Mouse (Mus musculus) lung, embryonic 14.5 days (tissue): ENCODE data around the gene Cnga3. TPM values are rescaled to one million over a fixed set of nuclear protein-coding genes. Genes with fewer than 3 reads are reported as not detected.

ENCODE experiments used
- ATAC-seq: fragments of 200-750 bp; cut with Nextera tagmentation; 2 replicates; pipeline ENCODE4 v1.8.0; 2017; ENCODE audit warnings: mild to moderate bottlenecking, moderate TSS enrichment, moderate library complexity; ENCODE audit not compliant: insufficient read depth
- DNase-seq: peaks from one replicate; pipeline ENCODE4 v3.0.0-alpha.2; 2015
- H3K27ac ChIP-seq: fragments of 300-500 bp; sonication (generic); 2 replicates; pipeline ENCODE4 v1.5.1; 2014; ENCODE audit warnings: low read depth, mild to moderate bottlenecking, moderate library complexity
- H3K27me3 ChIP-seq: fragments of 300-500 bp; sonication (generic); 2 replicates; pipeline ENCODE4 v1.6.1; 2014; ENCODE audit warnings: low read length, control low read depth; ENCODE audit not compliant: insufficient read depth
- H3K36me3 ChIP-seq: fragments of 300-500 bp; sonication (generic); 2 replicates; pipeline ENCODE4 v1.6.1; 2014; ENCODE audit warnings: control low read depth; ENCODE audit not compliant: insufficient read depth
- H3K4me1 ChIP-seq: fragments of 300-500 bp; sonication (generic); 2 replicates; pipeline ENCODE4 v1.6.1; 2014; ENCODE audit warnings: antibody characterized with exemption, control low read depth; ENCODE audit not compliant: insufficient read depth
- H3K4me2 ChIP-seq: fragments of 300-500 bp; sonication (generic); 2 replicates; pipeline ENCODE4 v1.6.1; 2014; ENCODE audit warnings: mild to moderate bottlenecking
- H3K4me3 ChIP-seq: fragments of 300-500 bp; sonication (generic); 2 replicates; pipeline ENCODE4 v1.5.1; 2014; ENCODE audit warnings: low read depth, low read length
- H3K9ac ChIP-seq: fragments of 300-500 bp; sonication (generic); 2 replicates; pipeline ENCODE4 v1.6.1; 2014
- H3K9me3 ChIP-seq: fragments of 300-500 bp; sonication (generic); 2 replicates; pipeline ENCODE4 v1.6.1; 2016; ENCODE audit warnings: low read depth, low read length, control low read depth
- CTCF ChIP-seq: IDR thresholded peaks from 2 replicates; pipeline ENCODE4 v1.5.1; 2016; ENCODE audit warnings: antibody characterized with exemption, low read depth
- WGBS: fragments of 180-500 bp; shearing (Covaris S2); extraction: QIAGEN DNeasy Blood & Tissue Kit; methylation state at CpG from one replicate; pipeline ENCODE4 v1.1.7; 2014; 5-methylcytosine and 5-hydroxymethylcytosine counted together
- polyA plus RNA-seq: library from polyadenylated mRNA; unstranded; fragments of >200 nt; fragmentation: Nextera tagmentation; extraction: Ambion mirVana; gene quantifications from 2 replicates; pipeline ENCODE4 v1.2.1, GENCODE M21; 2014

Gene Cnga3
- polyA plus RNA-seq, 1 experiment from 2014 or later: not detected

DNA sequence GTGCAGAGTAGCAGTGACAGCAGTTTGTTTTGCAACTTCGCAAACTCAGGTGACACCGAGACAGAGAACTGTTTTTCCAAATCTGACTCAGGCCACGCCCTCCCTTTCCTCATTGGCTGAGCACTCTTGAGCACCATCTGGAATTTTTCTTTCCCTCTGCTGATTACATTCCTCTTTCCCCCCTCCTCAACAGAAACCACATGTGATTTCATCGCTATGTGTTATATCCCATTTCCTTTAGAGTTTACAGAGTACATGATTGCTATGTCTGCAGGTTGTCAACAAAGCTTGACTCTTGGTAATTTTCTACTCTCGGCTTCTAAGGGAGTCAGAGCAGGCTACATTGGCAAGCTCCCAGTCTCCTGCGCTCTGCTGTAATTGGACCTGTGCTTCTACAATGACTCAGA lies 17.1 kb downstream of the Cnga3 start:
- H3K9me3 ChIP-seq: no peaks in the 10 kb centered on the region
- TF ChIP-seq CTCF: no peak
- 31% methylated on average over 6 of the region's 6 CpGs for WGBS
- no peak overlapping the region for H3K4me3 ChIP-seq
- no peaks in the 10 kb centered on the region for H3K4me1 ChIP-seq
- no peak overlapping the region for H3K27ac ChIP-seq
- no peaks in the 10 kb centered on the region for H3K36me3 ChIP-seq
- no peak overlapping the region for H3K9ac ChIP-seq
- no peaks in the 10 kb centered on the region for H3K27me3 ChIP-seq
- DNase-seq (peak; percentile 27), ATAC-seq (no peak)
- no peak overlapping the region for H3K4me2 ChIP-seq

DNA sequence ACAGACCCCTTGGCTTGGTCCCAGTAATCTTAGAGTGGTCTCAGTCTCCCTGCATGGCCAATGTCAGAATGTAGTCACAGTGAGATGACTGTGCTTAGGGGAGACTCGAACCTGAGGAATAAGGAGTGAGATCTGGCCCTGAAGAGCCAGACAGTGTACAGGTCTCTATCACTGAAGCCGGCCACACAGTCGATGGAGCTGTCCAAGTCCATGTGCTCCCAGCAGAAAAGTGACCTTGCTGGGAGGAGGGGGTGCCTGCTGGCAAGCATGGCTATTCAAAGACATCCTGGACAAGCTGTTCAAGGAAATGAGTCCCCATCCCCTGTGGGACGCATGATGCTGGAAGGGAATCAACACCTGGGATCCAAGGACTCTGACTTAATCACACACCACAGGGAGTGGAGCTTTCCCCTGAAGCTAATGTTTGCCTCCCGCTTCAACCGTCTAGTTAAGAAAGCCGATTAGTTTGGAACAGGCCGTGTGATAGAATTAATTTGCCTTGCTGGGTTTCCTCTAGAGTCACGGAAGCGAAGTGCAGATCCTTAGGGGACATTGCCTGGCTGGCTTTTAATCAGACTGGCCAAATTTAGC lies 24.9 kb downstream of the Cnga3 start:
- Histone ChIP-seq H3K9me3 (no peaks in the 10 kb centered on the region), H3K4me1 (no peaks in the 10 kb centered on the region), H3K36me3 (no peaks in the 10 kb centered on the region), H3K27ac (no peak overlapping the region), H3K27me3 (no peaks in the 10 kb centered on the region), H3K9ac (no peak overlapping the region), H3K4me3 (no peak overlapping the region), H3K4me2 (no peak overlapping the region)
- no peak for TF ChIP-seq CTCF
- ATAC-seq (no peak), DNase-seq (no peak)
- 68% methylated on average over 10 of the region's 10 CpGs for WGBS

DNA sequence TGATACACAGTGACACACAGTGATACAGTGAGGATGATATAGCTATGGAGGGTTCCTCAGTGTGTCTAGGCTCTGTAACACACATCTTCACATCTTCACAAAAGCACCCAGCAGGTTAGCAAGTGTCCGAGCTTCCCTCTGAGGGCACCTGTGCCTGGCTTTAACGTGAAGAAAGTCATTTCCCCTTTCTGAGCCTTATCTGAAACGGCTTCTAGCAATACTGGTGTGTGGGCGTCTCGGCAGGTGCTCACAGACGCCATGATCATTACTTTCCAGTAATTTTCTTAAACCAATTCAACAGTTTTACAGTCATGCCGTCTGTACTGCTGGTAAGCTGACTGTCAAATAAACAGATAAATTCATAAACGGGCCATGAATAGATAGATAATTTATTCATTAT lies 28.0 kb downstream of the Cnga3 start:
- no peak overlapping the region for H3K4me3 ChIP-seq
- no peak for TF ChIP-seq CTCF
- no peak overlapping the region for H3K27ac ChIP-seq
- no peak overlapping the region for H3K9ac ChIP-seq
- H3K4me1 ChIP-seq: no peaks in the 10 kb centered on the region
- H3K9me3 ChIP-seq: no peaks in the 10 kb centered on the region
- DNase-seq (no peak), ATAC-seq (no peak)
- 68% methylated on average over 8 of the region's 8 CpGs for WGBS
- no peaks in the 10 kb centered on the region for H3K27me3 ChIP-seq
- no peaks in the 10 kb centered on the region for H3K36me3 ChIP-seq
- no peak overlapping the region for H3K4me2 ChIP-seq

DNA sequence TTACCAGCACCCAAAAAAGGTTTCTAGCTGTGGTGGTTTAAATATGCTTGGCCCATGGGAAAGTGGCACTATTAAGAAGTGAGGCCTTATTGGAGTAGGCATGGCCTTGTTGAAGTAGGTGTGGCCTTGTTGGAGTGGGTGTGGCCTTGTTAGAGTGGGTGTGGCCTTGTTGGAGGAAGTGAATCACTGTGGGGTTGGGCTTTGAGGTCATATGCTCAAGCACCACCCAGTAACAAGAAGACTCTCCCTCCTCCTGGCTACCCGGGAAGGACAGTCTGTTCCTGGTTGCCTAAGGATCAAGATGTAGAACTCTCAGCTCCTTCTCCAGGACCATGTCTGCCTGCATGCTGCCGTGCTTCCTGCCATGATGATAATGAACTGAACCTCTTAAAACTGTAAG lies 32.2 kb downstream of the Cnga3 start:
- no peak for TF ChIP-seq CTCF
- no peak overlapping the region for H3K9ac ChIP-seq
- no peak overlapping the region for H3K4me2 ChIP-seq
- no peak overlapping the region for H3K4me3 ChIP-seq
- H3K4me1 ChIP-seq: no peaks in the 10 kb centered on the region
- DNase-seq (no peak), ATAC-seq (no peak)
- no peak overlapping the region for H3K27ac ChIP-seq
- H3K36me3 ChIP-seq: no peaks in the 10 kb centered on the region
- WGBS: 89% methylated on average over 2 of the region's 2 CpGs
- H3K27me3 ChIP-seq: no peaks in the 10 kb centered on the region
- no peaks in the 10 kb centered on the region for H3K9me3 ChIP-seq

DNA sequence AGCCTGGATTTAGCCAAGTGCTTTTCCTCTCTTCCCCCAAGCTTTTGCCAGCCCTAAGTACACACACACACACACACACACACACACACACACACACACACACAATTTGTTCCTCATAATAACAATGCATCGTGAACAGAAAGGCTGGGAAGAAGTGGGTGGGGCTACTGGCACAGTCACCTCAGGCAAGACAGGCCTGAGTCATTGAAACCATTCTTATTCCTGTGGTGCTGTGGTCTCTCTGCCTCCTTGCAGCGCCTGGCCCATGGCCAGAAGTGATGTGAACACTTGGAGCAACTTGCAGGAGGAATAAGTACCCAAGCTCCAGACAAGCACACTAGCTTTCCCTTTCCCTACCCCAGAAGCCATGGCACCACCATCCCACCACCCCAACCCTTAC lies 34.2 kb downstream of the Cnga3 start:
- no peak overlapping the region for H3K4me2 ChIP-seq
- no peak overlapping the region for H3K9ac ChIP-seq
- 26% methylated on average over 2 of the region's 2 CpGs for WGBS
- DNase-seq (peak; percentile 43), ATAC-seq (no peak)
- no peaks in the 10 kb centered on the region for H3K27me3 ChIP-seq
- no peak overlapping the region for H3K27ac ChIP-seq
- H3K36me3 ChIP-seq: no peaks in the 10 kb centered on the region
- H3K9me3 ChIP-seq: no peaks in the 10 kb centered on the region
- no peak for TF ChIP-seq CTCF
- H3K4me1 ChIP-seq: no peaks in the 10 kb centered on the region
- no peak overlapping the region for H3K4me3 ChIP-seq

DNA sequence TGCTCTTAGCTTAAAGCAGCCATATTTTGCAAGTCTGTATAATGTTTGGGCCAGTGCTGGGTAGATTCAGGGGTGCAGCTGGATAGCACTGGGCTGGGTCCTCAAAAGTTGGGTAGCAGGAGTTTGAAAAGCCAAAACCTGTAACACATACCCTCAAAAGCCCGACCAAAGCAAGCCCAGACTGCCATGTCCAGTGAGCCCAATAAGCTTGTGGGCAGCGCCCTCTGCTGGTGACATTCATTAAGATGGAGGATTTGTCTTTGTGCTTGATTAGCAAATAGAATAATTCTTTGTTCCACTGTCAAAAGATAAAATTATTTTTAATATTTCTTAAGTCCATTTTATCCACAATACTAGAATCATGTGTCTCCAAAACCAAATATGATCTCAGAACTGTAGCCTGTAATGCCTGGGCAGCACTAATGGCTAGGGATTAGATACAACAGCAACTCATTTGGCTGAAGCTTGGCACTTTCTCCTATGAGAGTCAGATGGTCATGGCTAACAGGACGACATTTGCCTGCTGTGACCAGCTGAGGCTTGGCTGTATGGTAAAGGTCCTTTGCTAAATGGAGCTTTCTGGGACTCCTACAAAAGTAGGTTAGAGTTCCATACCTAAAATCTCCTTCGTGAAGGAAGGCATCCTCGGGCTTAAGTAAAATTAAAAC lies 36.5 kb downstream of the Cnga3 start:
- H3K4me1 ChIP-seq: no peaks in the 10 kb centered on the region
- H3K4me2 ChIP-seq: no peak overlapping the region
- WGBS: 38% methylated on average over 5 of the region's 5 CpGs
- ATAC-seq (no peak), DNase-seq (peak; percentile 92)
- no peak overlapping the region for H3K27ac ChIP-seq
- H3K4me3 ChIP-seq: no peak overlapping the region
- TF ChIP-seq CTCF: peak; percentile 87
- no peak overlapping the region for H3K9ac ChIP-seq
- no peaks in the 10 kb centered on the region for H3K36me3 ChIP-seq
- no peaks in the 10 kb centered on the region for H3K27me3 ChIP-seq
- H3K9me3 ChIP-seq: no peaks in the 10 kb centered on the region

DNA sequence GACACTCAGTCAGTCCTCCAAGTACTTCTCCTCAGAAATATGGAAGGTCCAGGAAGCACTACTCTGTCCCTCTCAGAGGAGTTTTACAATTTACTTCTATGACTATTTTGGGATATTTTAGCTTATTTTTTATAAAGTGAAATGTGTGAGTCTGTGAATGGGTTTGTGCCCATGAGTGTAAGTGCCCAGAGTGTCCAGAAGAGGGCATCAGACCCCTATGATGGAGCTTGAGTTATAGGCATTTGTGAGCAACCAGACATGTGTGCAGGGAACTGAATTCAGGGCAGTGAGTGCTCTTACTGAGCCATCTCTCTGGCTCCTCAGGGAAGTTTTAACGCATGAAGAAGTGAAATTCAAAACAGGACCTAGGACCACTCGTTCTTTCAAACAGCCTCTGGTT lies 44.2 kb downstream of the Cnga3 start:
- ATAC-seq (no peak), DNase-seq (no peak)
- Histone ChIP-seq H3K36me3 (no peaks in the 10 kb centered on the region), H3K4me1 (no peaks in the 10 kb centered on the region), H3K4me3 (no peak overlapping the region), H3K9me3 (no peaks in the 10 kb centered on the region), H3K27ac (no peak overlapping the region), H3K9ac (no peak overlapping the region), H3K27me3 (no peaks in the 10 kb centered on the region), H3K4me2 (no peak overlapping the region)
- 0 out of 2 replicates have a peak, but pooled peaks have one; percentile 11 for TF ChIP-seq CTCF
- 88% methylated on average over 2 of the region's 2 CpGs for WGBS
